Mouse (Mus musculus) lung, embryonic 15.5 days (tissue): ENCODE results near the gene Pqlc3. TPM values are rescaled to one million over a fixed set of nuclear protein-coding genes. Genes with fewer than 3 reads are reported as not detected.
A peak's percentile ranks its signal among the peaks of the same experiment; 100 is the strongest.
"Not testable (repeated sequence)": the region's sequence is repeated elsewhere in the genome, so short reads cannot be mapped to it uniquely, and the experiment has no call there.

Source experiments
- ATAC-seq: fragments of 200-750 bp; cut with Nextera tagmentation; 2 replicates; pipeline ENCODE4 v1.8.0; 2017; ENCODE audit warnings: moderate number of reproducible peaks, borderline replicate concordance; ENCODE audit not compliant: low FRiP score, low TSS enrichment; ENCODE audit errors: extremely low read depth
- H3K27ac ChIP-seq: fragments of 300-500 bp; sonication (generic); 2 replicates; pipeline ENCODE4 v1.5.1; 2015; ENCODE audit warnings: moderate library complexity, mild to moderate bottlenecking, inconsistent platforms
- H3K27me3 ChIP-seq: fragments of 300-500 bp; sonication (generic); 2 replicates; pipeline ENCODE4 v1.6.1; 2015; ENCODE audit warnings: inconsistent platforms
- H3K36me3 ChIP-seq: fragments of 300-500 bp; sonication (generic); 2 replicates; pipeline ENCODE4 v1.6.1; 2015; ENCODE audit warnings: inconsistent platforms
- H3K4me1 ChIP-seq: fragments of 300-500 bp; sonication (generic); 2 replicates; pipeline ENCODE4 v1.6.1; 2015; ENCODE audit warnings: inconsistent platforms
- H3K4me2 ChIP-seq: fragments of 300-500 bp; sonication (generic); 2 replicates; pipeline ENCODE4 v1.6.1; 2015; ENCODE audit warnings: inconsistent platforms, mild to moderate bottlenecking, moderate library complexity
- H3K4me3 ChIP-seq: fragments of 300-500 bp; sonication (generic); 2 replicates; pipeline ENCODE4 v1.5.1; 2015; ENCODE audit warnings: mild to moderate bottlenecking, inconsistent platforms
- H3K9ac ChIP-seq: fragments of 300-500 bp; sonication (generic); 2 replicates; pipeline ENCODE4 v1.6.1; 2015; ENCODE audit warnings: inconsistent platforms
- H3K9me3 ChIP-seq: fragments of 300-500 bp; sonication (generic); 2 replicates; pipeline ENCODE4 v1.6.1; 2016; ENCODE audit warnings: inconsistent platforms
- WGBS: fragments of 180-500 bp; shearing (Covaris S2); methylation state at CpG from one replicate; pipeline ENCODE4 v1.1.7; 2015; 5-methylcytosine and 5-hydroxymethylcytosine counted together
- polyA plus RNA-seq: library from polyadenylated mRNA; unstranded; fragments of >200 nt; fragmentation: Nextera tagmentation; extraction: Ambion mirVana; gene quantifications from 2 replicates; pipeline ENCODE4 v1.2.1, GENCODE M21; 2015

Pqlc3 gene
- polyA plus RNA-seq, 1 experiment from 2014 or later, result 5.5 TPM

DNA sequence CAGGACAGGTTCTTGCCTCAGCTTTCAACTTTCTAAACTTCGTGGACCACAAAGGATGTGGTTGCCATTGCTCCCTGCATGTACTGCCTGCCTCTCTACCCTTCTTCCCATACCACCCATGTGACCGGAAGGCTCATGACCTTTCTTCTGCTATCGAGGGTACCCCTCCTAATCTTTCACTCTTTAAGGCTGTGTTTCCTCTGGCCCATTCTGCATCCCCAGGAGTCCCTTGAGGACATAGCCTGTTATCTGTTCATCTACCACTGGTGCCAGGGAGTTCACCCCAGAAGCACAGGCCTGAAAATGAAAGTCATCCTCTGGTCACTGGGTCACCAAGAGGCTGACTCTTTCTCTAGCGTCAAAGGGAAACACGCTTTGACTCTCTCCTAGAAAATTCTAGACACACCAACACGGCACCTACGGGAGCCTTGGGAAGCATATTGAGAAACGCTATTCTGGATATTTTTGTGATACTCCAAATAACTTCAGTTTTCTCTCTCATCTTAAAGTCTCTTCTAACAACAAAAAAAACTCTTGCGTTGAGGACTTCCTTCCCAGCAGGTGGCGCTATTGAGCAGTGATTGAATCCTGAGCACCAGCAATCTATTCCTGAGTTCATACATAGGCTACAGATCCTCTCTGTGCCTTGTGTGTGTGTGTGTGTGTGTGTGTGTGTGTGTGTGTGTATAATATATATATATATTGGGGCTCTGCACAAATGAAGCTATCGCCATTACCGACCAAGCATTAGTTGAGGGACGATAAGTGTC lies 32.7 kb upstream of the Pqlc3 start:
- Histone ChIP-seq H3K9ac (no peak overlapping the region), H3K36me3 (no peaks in the 10 kb centered on the region), H3K27me3 (no peaks in the 10 kb centered on the region), H3K4me2 (no peak overlapping the region), H3K4me1 (no peaks in the 10 kb centered on the region), H3K27ac (no peak overlapping the region), H3K9me3 (no peaks in the 10 kb centered on the region), H3K4me3 (no peak overlapping the region)
- 32% methylated on average over 13 of the region's 13 CpGs for WGBS
- ATAC-seq, result peak; percentile 47; the same call in 1 of the 2 replicates

DNA sequence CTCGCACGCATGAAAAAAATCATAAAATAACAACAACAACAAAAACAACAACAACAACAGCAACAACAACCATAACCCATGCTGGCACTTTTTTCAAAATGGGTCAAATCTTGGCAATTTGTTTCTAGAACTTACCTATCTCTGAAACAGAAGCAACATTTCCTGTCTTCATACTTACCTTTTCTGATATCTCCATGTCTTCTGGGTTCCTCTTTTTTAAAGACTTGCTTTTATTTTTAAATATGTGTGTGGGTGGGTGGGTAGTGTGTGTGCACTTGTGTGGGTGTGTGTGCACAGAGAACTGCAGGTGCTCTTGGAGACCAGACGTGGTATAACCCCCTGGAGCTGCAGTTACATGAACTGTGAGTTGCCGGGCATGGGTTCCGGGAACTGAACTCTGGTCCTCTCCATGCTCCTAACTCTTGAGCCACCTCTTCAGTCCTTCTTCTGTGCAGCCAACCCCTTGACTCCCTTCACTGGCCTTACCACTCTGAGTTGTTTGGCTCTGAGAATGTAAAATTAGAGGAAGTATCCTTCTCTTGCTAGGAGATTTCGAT lies 24.4 kb upstream of the Pqlc3 start:
- ATAC-seq, result no peak
- no peak overlapping the region for H3K4me2 ChIP-seq
- H3K27me3 ChIP-seq, result no peaks in the 10 kb centered on the region
- H3K4me1 ChIP-seq, result no peaks in the 10 kb centered on the region
- no peak overlapping the region for H3K4me3 ChIP-seq
- no peak overlapping the region for H3K9ac ChIP-seq
- no peaks in the 10 kb centered on the region for H3K36me3 ChIP-seq
- H3K27ac ChIP-seq, result no peak overlapping the region
- 93% methylated on average over 6 of the region's 6 CpGs for WGBS
- no peaks in the 10 kb centered on the region for H3K9me3 ChIP-seq

DNA sequence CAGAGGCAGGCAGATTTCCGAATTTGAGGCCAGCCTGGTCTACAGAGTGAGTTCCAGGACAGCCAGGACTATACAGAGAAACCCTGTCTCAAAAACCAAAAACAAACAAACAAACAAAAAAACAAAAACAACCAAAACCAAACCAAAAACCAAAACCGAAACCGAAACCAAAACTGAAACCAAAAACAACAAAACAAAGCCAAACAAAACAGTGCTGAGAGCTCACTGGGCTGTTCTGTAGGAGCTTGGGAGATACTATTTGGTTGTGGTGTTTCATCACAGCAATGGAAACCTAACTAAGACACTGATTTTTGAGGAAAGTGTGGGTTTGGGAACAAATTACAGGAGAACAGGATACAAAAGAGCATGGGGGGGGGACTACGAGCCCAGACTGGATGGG lies 21.9 kb upstream of the Pqlc3 start:
- no peaks in the 10 kb centered on the region for H3K9me3 ChIP-seq
- no peaks in the 10 kb centered on the region for H3K27me3 ChIP-seq
- no peak overlapping the region for H3K4me2 ChIP-seq
- ATAC-seq, result no peak
- H3K9ac ChIP-seq, result no peak overlapping the region
- H3K4me3 ChIP-seq, result no peak overlapping the region
- 80% methylated on average over 4 of the region's 4 CpGs for WGBS
- no peaks in the 10 kb centered on the region for H3K36me3 ChIP-seq
- no peaks in the 10 kb centered on the region for H3K4me1 ChIP-seq
- H3K27ac ChIP-seq, result no peak overlapping the region

DNA sequence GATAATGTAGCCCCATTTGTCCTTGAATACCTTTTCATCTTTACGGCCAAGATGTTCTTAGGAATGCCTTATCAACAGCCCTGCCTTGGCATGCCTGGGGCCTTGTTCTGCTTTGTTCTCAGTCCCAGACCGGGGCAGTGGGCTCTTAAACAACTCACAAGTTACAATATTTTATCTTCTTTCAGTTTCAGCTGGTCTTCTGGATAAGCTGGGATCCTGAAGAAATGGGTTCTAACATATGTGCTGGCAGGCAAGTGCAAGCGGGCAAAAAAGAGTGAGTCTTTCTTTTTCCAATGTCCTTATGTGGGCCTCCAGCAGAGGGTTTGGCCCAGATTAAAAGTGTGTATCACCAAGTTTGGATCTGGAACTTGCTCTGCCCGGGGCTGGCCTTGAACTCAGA lies 20.9 kb upstream of the Pqlc3 start:
- not testable (repeated sequence) for H3K27me3 ChIP-seq, ATAC-seq, H3K9ac ChIP-seq, H3K4me3 ChIP-seq, H3K9me3 ChIP-seq, H3K4me1 ChIP-seq, H3K4me2 ChIP-seq, H3K36me3 ChIP-seq, H3K27ac ChIP-seq
- WGBS, result 73% methylated on average over 4 of the region's 4 CpGs

DNA sequence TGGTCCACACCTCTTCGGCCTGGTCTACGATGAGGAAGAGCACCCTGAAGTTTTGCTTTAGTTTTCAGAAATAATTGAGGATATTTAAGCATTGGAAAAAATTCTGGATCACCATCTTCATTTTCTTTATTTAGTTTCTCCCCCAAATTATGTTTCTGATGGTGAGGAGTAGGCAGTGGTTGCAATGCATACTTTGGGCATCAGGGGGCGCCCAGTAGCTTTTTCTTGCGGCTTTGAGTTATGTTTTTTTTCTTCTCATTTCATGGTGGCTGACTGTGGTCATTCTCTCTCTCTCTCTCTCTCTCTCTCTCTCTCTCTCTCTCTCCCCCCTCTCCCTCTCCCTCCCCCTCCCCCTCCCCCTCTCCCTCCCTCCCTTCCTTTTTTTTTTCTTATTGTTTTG lies 18.3 kb upstream of the Pqlc3 start:
- Histone ChIP-seq H3K4me3 (no peak overlapping the region), H3K4me1 (no peaks in the 10 kb centered on the region), H3K9me3 (no peaks in the 10 kb centered on the region), H3K4me2 (no peak overlapping the region), H3K36me3 (no peaks in the 10 kb centered on the region), H3K27ac (no peak overlapping the region), H3K27me3 (no peaks in the 10 kb centered on the region), H3K9ac (no peak overlapping the region)
- 23% methylated on average over 4 of the region's 4 CpGs for WGBS
- ATAC-seq, result no peak

DNA sequence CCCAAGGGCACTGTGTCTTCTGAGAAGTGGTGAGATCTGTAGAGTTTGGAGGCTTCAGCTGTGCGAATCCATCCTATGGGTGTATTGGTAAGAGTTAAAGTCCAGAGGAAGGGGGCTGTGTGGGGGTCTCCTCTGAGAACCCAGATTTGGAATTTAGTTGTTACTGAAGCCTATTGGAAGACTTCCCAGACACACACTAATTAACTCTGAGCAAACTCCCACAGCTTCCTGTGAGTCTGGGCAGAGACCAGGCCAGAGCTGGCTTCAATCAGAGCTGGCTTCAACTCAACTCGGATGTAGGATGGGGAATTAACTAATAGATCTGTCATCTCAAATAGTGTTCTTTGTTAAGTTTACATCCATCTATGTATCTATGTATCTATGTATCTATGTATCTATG lies 15.5 kb upstream of the Pqlc3 start:
- ATAC-seq, result no peak

DNA sequence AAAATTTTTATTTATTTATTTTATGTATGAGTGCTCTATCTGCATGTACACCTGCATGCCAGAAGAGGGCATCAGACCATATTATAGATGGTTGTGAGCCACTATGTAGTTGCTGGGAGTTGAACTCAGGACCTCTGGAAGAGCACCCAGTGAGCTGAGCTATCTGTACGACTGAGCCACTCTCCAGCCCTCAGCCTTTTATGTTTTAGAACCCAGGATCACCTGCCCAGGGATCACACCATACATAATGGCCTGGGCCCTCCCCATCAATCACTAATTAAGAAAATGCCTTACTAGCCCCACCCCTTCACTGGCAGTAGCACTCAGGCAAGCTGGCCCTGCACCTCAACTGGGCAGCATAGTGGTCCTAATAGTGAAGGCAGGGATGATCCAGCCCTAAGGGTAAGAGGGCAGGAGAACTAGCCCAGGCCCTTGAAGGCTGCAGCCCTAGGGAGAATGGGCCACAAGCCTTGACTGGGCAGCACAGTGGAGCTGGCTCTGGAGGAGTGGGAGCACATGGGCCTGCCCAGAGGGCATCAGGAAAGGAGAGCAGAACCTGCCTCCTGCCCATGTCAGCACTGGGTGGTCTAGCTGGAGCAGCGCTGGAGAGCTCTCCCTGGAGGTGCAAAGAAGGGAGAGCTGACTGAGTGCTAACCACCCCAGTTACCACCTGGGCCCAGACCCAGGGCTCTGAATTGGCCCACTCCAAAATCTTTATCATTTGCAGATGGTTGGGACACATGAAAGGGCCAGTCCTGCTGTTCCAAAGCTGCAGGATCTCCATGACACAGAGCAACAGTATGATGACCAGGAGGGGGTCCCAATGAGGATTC lies 12.1 kb upstream of the Pqlc3 start:
- Histone ChIP-seq H3K4me1 (0 out of 2 replicates have a peak, but pooled peaks cover 6% of the 10 kb centered on the region), H3K4me2 (no peak overlapping the region), H3K9me3 (no peaks in the 10 kb centered on the region), H3K36me3 (no peaks in the 10 kb centered on the region), H3K27ac (no peak overlapping the region), H3K9ac (no peak overlapping the region), H3K4me3 (no peak overlapping the region), H3K27me3 (no peaks in the 10 kb centered on the region)
- 60% methylated on average over 2 of the region's 2 CpGs for WGBS
- ATAC-seq, result no peak; the same call in 1 of the 2 replicates

More for the DNA sequence above, 15.5 kb upstream of the Pqlc3 start:
- H3K9me3 ChIP-seq, result no peaks in the 10 kb centered on the region
- no peaks in the 10 kb centered on the region for H3K36me3 ChIP-seq
- no peak overlapping the region for H3K27ac ChIP-seq
- no peak overlapping the region for H3K4me3 ChIP-seq
- no peaks in the 10 kb centered on the region for H3K27me3 ChIP-seq
- no peak overlapping the region for H3K9ac ChIP-seq
- WGBS, result 66% methylated on average over 2 of the region's 2 CpGs
- no peak overlapping the region for H3K4me2 ChIP-seq
- H3K4me1 ChIP-seq, result 0 out of 2 replicates have a peak, but pooled peaks cover 6% of the 10 kb centered on the region

DNA sequence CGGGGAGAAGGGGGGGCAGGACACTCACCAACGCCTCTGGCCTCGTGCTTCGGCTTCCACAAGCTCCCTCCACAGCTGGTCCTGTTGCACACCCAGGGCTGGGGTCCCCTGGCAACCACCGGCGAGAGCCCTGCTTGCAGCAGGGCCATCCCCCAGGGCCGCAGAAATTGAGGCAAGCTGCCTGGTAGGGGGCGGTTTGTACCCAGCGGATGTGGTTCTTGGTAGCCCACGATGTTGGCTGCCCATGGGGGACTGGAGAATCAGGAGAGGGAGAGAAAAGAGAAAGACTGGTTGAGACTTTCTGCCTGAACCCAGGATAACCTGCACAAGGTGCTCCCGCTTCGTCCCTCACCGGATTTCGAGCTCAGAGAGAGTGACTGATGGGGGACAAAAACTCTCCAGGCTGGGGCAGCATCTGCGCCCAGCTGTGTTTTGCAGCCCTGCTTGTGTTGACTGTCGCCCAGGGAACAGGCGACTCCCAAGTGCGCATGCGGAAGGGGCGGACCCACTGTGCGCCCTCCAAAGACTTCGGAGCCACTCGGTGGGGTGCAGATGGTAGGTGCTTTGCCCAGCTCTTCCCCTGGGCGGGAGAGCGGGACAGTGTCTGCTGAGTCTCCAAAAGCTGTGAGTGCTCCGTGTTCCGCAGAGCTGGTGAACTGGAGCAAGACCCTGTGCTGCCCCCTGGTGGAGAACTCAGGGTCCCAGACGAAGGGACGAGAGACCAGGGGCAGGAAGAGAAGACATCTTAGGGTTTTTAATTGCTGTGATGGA lies 11.1 kb upstream of the Pqlc3 start, which contains the start of gene 2410004P03Rik:
TSS of gene 2410004P03Rik (minus strand) at position 628 of the 771 bp plus-strand sequence.
- Histone ChIP-seq H3K9me3 (no peaks in the 10 kb centered on the region), H3K27me3 (no peaks in the 10 kb centered on the region), H3K4me1 (0 out of 2 replicates have a peak, but pooled peaks cover 6% of the 10 kb centered on the region), H3K36me3 (no peaks in the 10 kb centered on the region), H3K4me2 (peak within 1 kb of the TSS; percentile 62), H3K27ac (no peak within 1 kb of the TSS), H3K4me3 (peak within 1 kb of the TSS; percentile 40), H3K9ac (peak within 1 kb of the TSS; percentile 30; the same call in 1 of the 2 replicates)
- peak; percentile 71; the same call in 1 of the 2 replicates for ATAC-seq
- WGBS, result 6% methylated on average over 29 of the region's 29 CpGs

DNA sequence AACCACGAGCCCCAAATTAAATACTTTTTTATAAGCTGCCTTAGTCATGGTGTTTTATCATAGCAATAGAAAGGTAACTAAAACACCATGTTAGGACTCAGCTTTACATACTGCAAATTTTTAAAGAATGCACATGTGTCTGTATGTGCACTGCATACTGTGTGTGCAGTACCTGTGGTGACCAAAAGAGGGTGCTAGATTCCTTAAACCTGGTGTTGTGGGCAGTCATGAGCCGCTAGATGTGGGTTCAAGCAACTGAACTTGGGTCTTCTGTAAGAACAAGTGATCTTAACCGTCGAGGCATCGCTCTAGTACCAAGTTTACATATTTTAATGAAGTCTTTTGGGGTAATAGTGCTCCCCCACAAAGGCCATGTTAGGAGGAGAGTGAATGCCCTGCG lies 9.3 kb upstream of the Pqlc3 start:
- H3K27ac ChIP-seq, result no peak overlapping the region
- no peak for ATAC-seq
- H3K27me3 ChIP-seq, result no peaks in the 10 kb centered on the region
- no peaks in the 10 kb centered on the region for H3K9me3 ChIP-seq
- H3K36me3 ChIP-seq, result no peaks in the 10 kb centered on the region
- H3K9ac ChIP-seq, result no peak overlapping the region
- 0 out of 2 replicates have a peak, but pooled peaks cover 6% of the 10 kb centered on the region for H3K4me1 ChIP-seq
- WGBS, result 96% methylated on average over 6 of the region's 6 CpGs
- H3K4me3 ChIP-seq, result no peak overlapping the region
- H3K4me2 ChIP-seq, result no peak overlapping the region

DNA sequence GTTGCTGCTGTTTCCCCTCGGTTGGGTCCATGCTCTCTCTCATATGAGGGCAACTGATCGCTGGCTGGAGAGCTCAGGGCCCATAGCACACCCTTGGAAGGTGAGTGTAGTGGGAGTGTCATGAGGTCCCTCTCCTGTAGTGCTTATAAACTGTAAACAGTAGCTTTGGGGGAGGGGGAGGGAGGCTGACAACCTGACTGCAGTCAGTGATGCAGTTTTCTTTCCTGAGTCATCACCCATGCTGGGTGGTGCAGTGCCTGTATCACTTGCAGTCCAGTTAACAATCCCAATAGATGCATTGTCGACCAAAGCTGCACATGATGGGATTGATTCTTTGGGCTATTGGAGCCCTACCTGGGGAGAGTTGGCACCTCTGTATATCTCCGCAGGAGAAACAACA lies 1.0 kb upstream of the Pqlc3 start:
- H3K4me1 ChIP-seq, result peaks cover 10% of the 10 kb centered on the region
- H3K4me3 ChIP-seq, result no peak overlapping the region
- H3K27ac ChIP-seq, result no peak overlapping the region
- H3K36me3 ChIP-seq, result no peaks in the 10 kb centered on the region
- 42% methylated on average over 4 of the region's 4 CpGs for WGBS
- ATAC-seq, result no peak
- H3K9me3 ChIP-seq, result no peaks in the 10 kb centered on the region
- H3K27me3 ChIP-seq, result peaks cover 24% of the 10 kb centered on the region; the same call in 1 of the 2 replicates
- no peak overlapping the region for H3K9ac ChIP-seq
- H3K4me2 ChIP-seq, result no peak overlapping the region

DNA sequence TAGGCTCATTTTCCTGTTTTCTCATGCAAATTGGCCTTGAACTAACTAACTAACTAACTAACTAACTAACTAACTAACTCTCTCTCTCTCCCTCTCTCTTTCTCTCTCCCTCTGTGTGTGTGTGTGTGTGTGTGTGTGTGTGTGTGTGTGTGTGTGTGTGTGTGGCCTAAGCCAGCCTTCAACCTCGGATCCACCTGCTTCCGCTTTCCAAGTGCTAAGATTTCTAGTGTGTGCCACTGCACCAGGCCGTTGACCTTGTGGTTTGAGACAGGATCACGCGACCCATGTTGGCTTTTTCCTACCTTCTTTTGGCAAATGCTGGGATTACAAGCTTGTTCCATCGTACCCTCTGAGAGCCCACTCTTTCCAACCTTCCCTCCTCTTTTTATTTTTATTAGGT lies 420 bp upstream of the Pqlc3 start:
- Histone ChIP-seq H3K4me2 (peak overlapping the region; percentile 84), H3K27ac (no peak overlapping the region), H3K9ac (no peak overlapping the region), H3K9me3 (no peaks in the 10 kb centered on the region), H3K36me3 (no peaks in the 10 kb centered on the region), H3K4me3 (no peak overlapping the region), H3K4me1 (peaks cover 10% of the 10 kb centered on the region), H3K27me3 (peaks cover 24% of the 10 kb centered on the region; the same call in 1 of the 2 replicates)
- 31% methylated on average over 6 of the region's 6 CpGs for WGBS
- ATAC-seq, result no peak
